Comparison of ENCODE assay signal across 8 mouse cellular contexts in the genomic region with DNA sequence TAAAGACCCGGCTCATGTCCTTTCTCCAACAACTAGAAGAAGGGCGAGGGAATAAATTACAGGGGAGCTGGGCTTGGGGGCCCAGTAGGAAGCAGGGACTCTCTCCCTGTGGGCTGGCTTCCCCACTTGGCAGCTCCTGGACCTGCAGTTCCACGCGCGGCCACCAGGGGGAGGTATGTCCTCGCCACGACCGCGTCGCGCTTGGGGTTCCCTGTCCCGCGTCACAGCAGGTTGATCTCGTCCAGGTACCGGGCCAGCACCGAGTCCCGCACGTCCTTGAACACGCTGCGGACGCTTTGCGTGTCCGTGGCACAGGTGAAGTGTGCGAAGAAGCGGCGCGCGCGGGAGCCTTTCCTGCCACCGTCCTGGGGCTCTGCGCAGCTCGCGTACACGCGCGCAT. TPM values are rescaled to one million over a fixed set of nuclear protein-coding genes. Genes with fewer than 3 reads are reported as not detected.
DNase-seq lines count a peak whose midpoint lies in the region; ATAC-seq lines count a peak whose summit lies in the region.

No protein-coding gene starts in this region.

- intact Hi-C loops in left cerebral cortex, postnatal 14 days (cut with DNase I) = loop anchor here (5.0 to 10.0 kb wide), 3 partner anchors 52 to 672 kb away; a partner anchor contains a TSS

- peak; percentile 20 for ATAC-seq in activated CD4-positive, CD25-positive, alpha-beta regulatory T cell, adult 4 months
- peak; percentile 45 for ATAC-seq in common myeloid progenitor, adult 5-6 weeks (replicated peaks; ENCODE audit: low read depth, poor library complexity, severe bottlenecking)
- ATAC-seq in megakaryocyte-erythroid progenitor cell, adult 5-6 weeks (replicated peaks; ENCODE audit: low FRiP score, low TSS enrichment, poor library complexity, severe bottlenecking) = peak; percentile 36

- peak; percentile 95 for DNase-seq in gastrocnemius, postnatal 10 days
- DNase-seq in induced T-regulatory cell, adult 2 months (ENCODE audit: low read depth) = peak; percentile 92
- DNase-seq in left cerebral cortex, postnatal 14 days (ENCODE audit: low spot score in 2 of 2) = peak; percentile 84 to 93
- DNase-seq in right cerebral cortex, postnatal 25 days = peak; percentile 87
- peak; percentile 81 to 88 for DNase-seq in urinary bladder, postnatal 36 days (ENCODE audit: low spot score in 2 of 2)

RNA-seq across cellular contexts. Expression of a gene that starts 2.7 kb away (rescaled TPM):
- 10 to 100 TPM; 70.0 to 70.7 TPM for polyA plus RNA-seq in activated CD4-positive, CD25-positive, alpha-beta regulatory T cell, adult 4 months (2017; shearing (Covaris generic))
- total RNA-seq in common myeloid progenitor, adult 5-6 weeks (2017) = 10.3 and 14.4 TPM in 2 replicates
- under 1 TPM; 0.56 to 0.61 TPM for total RNA-seq in gastrocnemius, postnatal 10 days (2021)
- total RNA-seq in left cerebral cortex, postnatal 14 days (2021) = under 1 TPM; 0.33 to 0.44 TPM
- 19.0 and 22.2 TPM in 2 replicates for total RNA-seq in megakaryocyte-erythroid progenitor cell, adult 5-6 weeks (2014; fragmentation: Nextera tagmentation)
- total RNA-seq in megakaryocyte-erythroid progenitor cell, adult 5-6 weeks (2017) = 17.2 and 18.9 TPM in 2 replicates

RNA-seq across cellular contexts. Expression of a gene that starts 6.5 kb away (rescaled TPM):
- 10 to 100 TPM; 33.4 to 41.8 TPM for polyA plus RNA-seq in activated CD4-positive, CD25-positive, alpha-beta regulatory T cell, adult 4 months (2017; shearing (Covaris generic))
- 46.6 and 52.9 TPM in 2 replicates for total RNA-seq in common myeloid progenitor, adult 5-6 weeks (2017)
- 10 to 100 TPM; 45.9 to 48.2 TPM for total RNA-seq in gastrocnemius, postnatal 10 days (2021)
- total RNA-seq in left cerebral cortex, postnatal 14 days (2021) = 100 to 1,000 TPM in 1 of 2 experiments, 10 to 100 TPM in 1; 80.2 to 104 TPM
- 91.4 and 117 TPM in 2 replicates for total RNA-seq in megakaryocyte-erythroid progenitor cell, adult 5-6 weeks (2014; fragmentation: Nextera tagmentation)
- total RNA-seq in megakaryocyte-erythroid progenitor cell, adult 5-6 weeks (2017) = 42.4 and 71.2 TPM in 2 replicates

RNA-seq across cellular contexts. Expression of a gene that starts 20.1 kb away (rescaled TPM):
- 1 to 10 TPM in 1 of 2 experiments, under 1 TPM in 1; 0.44 to 1.5 TPM for polyA plus RNA-seq in activated CD4-positive, CD25-positive, alpha-beta regulatory T cell, adult 4 months (2017; shearing (Covaris generic))
- 0.14 TPM in 1 of 2 replicates, not detected in the other for total RNA-seq in common myeloid progenitor, adult 5-6 weeks (2017)
- under 1 TPM; 0.38 to 0.99 TPM for total RNA-seq in gastrocnemius, postnatal 10 days (2021)
- total RNA-seq in left cerebral cortex, postnatal 14 days (2021) = 100 to 1,000 TPM; 280 to 299 TPM
- 0.32 TPM in 1 of 2 replicates, not detected in the other for total RNA-seq in megakaryocyte-erythroid progenitor cell, adult 5-6 weeks (2014; fragmentation: Nextera tagmentation)
- 0.38 TPM in 1 of 2 replicates, not detected in the other for total RNA-seq in megakaryocyte-erythroid progenitor cell, adult 5-6 weeks (2017)

RNA-seq across cellular contexts. Expression of a gene that starts 21.4 kb away (rescaled TPM):
- polyA plus RNA-seq in activated CD4-positive, CD25-positive, alpha-beta regulatory T cell, adult 4 months (2017; shearing (Covaris generic)) = 10 to 100 TPM; 55.2 to 62.0 TPM
- 30.6 and 39.1 TPM in 2 replicates for total RNA-seq in common myeloid progenitor, adult 5-6 weeks (2017)
- total RNA-seq in gastrocnemius, postnatal 10 days (2021) = under 1 TPM; 0.47 to 0.77 TPM
- 1 to 10 TPM; 2.2 to 3.2 TPM for total RNA-seq in left cerebral cortex, postnatal 14 days (2021)
- total RNA-seq in megakaryocyte-erythroid progenitor cell, adult 5-6 weeks (2014; fragmentation: Nextera tagmentation) = 41.4 and 48.1 TPM in 2 replicates
- total RNA-seq in megakaryocyte-erythroid progenitor cell, adult 5-6 weeks (2017) = 42.6 and 45.2 TPM in 2 replicates

RNA-seq across cellular contexts. Expression of a gene that starts 42.3 kb away (rescaled TPM):
- polyA plus RNA-seq in activated CD4-positive, CD25-positive, alpha-beta regulatory T cell, adult 4 months (2017; shearing (Covaris generic)) = 10 to 100 TPM; 21.7 to 24.5 TPM
- 5.0 and 5.7 TPM in 2 replicates for total RNA-seq in common myeloid progenitor, adult 5-6 weeks (2017)
- 10 to 100 TPM; 40.6 to 44.8 TPM for total RNA-seq in gastrocnemius, postnatal 10 days (2021)
- 100 to 1,000 TPM; 102 to 109 TPM for total RNA-seq in left cerebral cortex, postnatal 14 days (2021)
- 13.7 and 22.4 TPM in 2 replicates for total RNA-seq in megakaryocyte-erythroid progenitor cell, adult 5-6 weeks (2014; fragmentation: Nextera tagmentation)
- total RNA-seq in megakaryocyte-erythroid progenitor cell, adult 5-6 weeks (2017) = 16.0 and 57.4 TPM in 2 replicates

Comparison
In these comparisons a context has a peak if more than half of its experiments do, and no peak if none do; other contexts are left out.
1. Peak in every context shown above with its lines: DNase-seq and ATAC-seq.
2. RNA of a gene that starts 20.1 kb away (total RNA-seq): 280 to 299 TPM in left cerebral cortex, postnatal 14 days; 0.38 to 0.99 TPM in gastrocnemius, postnatal 10 days, 0.14 TPM in common myeloid progenitor, adult 5-6 weeks and 0.32 to 0.38 TPM in megakaryocyte-erythroid progenitor cell, adult 5-6 weeks; every median in the first group is over 100 times any median in the second.